Mouse (Mus musculus) forebrain, postnatal 0 days (tissue): ENCODE data around the gene Gadd45b. TPM values are rescaled to one million over a fixed set of nuclear protein-coding genes. Genes with fewer than 3 reads are reported as not detected.

ENCODE experiments used
- ATAC-seq: fragments of 200-750 bp; cut with Nextera tagmentation; 2 replicates; pipeline ENCODE4 v1.8.0; 2017; ENCODE audit warnings: mild to moderate bottlenecking, moderate library complexity
- DNase-seq: peaks from one replicate; pipeline ENCODE4 v3.0.0-alpha.2; 2015
- H3K27ac ChIP-seq: fragments of 300-500 bp; sonication (generic); 2 replicates; pipeline ENCODE4 v1.5.1; 2014; ENCODE audit warnings: low read depth, mild to moderate bottlenecking, antibody characterized with exemption, low read length, moderate library complexity, mixed read lengths
- H3K27me3 ChIP-seq: fragments of 300-500 bp; sonication (generic); 2 replicates; pipeline ENCODE4 v1.6.1; 2014; ENCODE audit warnings: mild to moderate bottlenecking, low read length, mixed read lengths; ENCODE audit not compliant: insufficient read depth
- H3K36me3 ChIP-seq: fragments of 300-500 bp; sonication (generic); 2 replicates; pipeline ENCODE4 v1.6.1; 2014; ENCODE audit warnings: mild to moderate bottlenecking, moderate library complexity; ENCODE audit not compliant: insufficient read depth
- H3K4me1 ChIP-seq: fragments of 300-500 bp; sonication (generic); 2 replicates; pipeline ENCODE4 v1.6.1; 2014; ENCODE audit warnings: antibody characterized with exemption; ENCODE audit not compliant: insufficient read depth
- H3K4me2 ChIP-seq: fragments of 300-500 bp; sonication (generic); 2 replicates; pipeline ENCODE4 v1.6.1; 2014; ENCODE audit warnings: low read depth, mild to moderate bottlenecking, moderate library complexity
- H3K4me3 ChIP-seq: fragments of 300-500 bp; sonication (generic); 2 replicates; pipeline ENCODE4 v1.5.1; 2014; ENCODE audit warnings: low read depth, low read length, mixed read lengths
- H3K9ac ChIP-seq: fragments of 300-500 bp; sonication (generic); 2 replicates; pipeline ENCODE4 v1.6.1; 2014; ENCODE audit warnings: mild to moderate bottlenecking
- H3K9me3 ChIP-seq: fragments of 300-500 bp; sonication (generic); 2 replicates; pipeline ENCODE4 v1.6.1; 2016; ENCODE audit warnings: low read length
- CTCF ChIP-seq: sonication (generic); IDR thresholded peaks from 2 replicates; pipeline ENCODE4 v1.5.1; 2016; ENCODE audit warnings: antibody characterized with exemption, control low read depth, low read depth
- WGBS: fragments of 180-500 bp; shearing (Covaris S2); extraction: QIAGEN DNeasy Blood & Tissue Kit; methylation state at CpG from one replicate; pipeline ENCODE4 v1.1.7; 2014; 5-methylcytosine and 5-hydroxymethylcytosine counted together
- polyA plus RNA-seq: library from polyadenylated mRNA; unstranded; fragments of >200 nt; fragmentation: Nextera tagmentation; extraction: Ambion mirVana; gene quantifications from 2 replicates; pipeline ENCODE4 v1.2.1, GENCODE M21; 2015
- total RNA-seq: library from RNA; depleted of rRNA; stranded (reverse); fragments of >200 nt; gene quantifications from 2 replicates; pipeline ENCODE4 v1.2.3, GENCODE M21; 2014

Gene Gadd45b
- total and polyA plus RNA-seq, 2 experiments from 2014 or later: 5.0 to 7.7 TPM

GRCm38 (mm10) chr10:80931695-80932094 lies 1.8 kb downstream of the Gadd45b start:
- peaks cover 48% of the 10 kb centered on the region for H3K27me3 ChIP-seq
- WGBS: 5% methylated on average over 26 of the region's 26 CpGs

GRCm38 (mm10) chr10:80932206-80932605 lies 2.3 kb downstream of the Gadd45b start:
- no peak for TF ChIP-seq CTCF
- ATAC-seq (no peak), DNase-seq (peak; percentile 71)
- peak overlapping the region; percentile 77 for H3K4me2 ChIP-seq
- H3K27me3 ChIP-seq: peaks cover 48% of the 10 kb centered on the region
- H3K36me3 ChIP-seq: no peaks in the 10 kb centered on the region
- H3K4me3 ChIP-seq: peak overlapping the region; percentile 6; the same call in 1 of the 2 replicates
- no peaks in the 10 kb centered on the region for H3K9me3 ChIP-seq
- 1% methylated on average over 20 of the region's 20 CpGs for WGBS
- no peak overlapping the region for H3K27ac ChIP-seq
- peaks cover 9% of the 10 kb centered on the region for H3K4me1 ChIP-seq
- H3K9ac ChIP-seq: no peak overlapping the region

More at GRCm38 (mm10) chr10:80931695-80932094, 1.8 kb downstream of the Gadd45b start:
- DNase-seq: no peak
- no peaks in the 10 kb centered on the region for H3K36me3 ChIP-seq
- peak overlapping the region; percentile 6; the same call in 1 of the 2 replicates for H3K4me3 ChIP-seq
- peaks cover 9% of the 10 kb centered on the region for H3K4me1 ChIP-seq
- TF ChIP-seq CTCF: no peak
- peak overlapping the region; percentile 77 for H3K4me2 ChIP-seq
- H3K27ac ChIP-seq: no peak overlapping the region
- no peak overlapping the region for H3K9ac ChIP-seq
- no peaks in the 10 kb centered on the region for H3K9me3 ChIP-seq
- no peak for ATAC-seq

- Histone ChIP-seq H3K9me3 (no peaks in the 10 kb centered on the region), H3K4me1 (peaks cover 9% of the 10 kb centered on the region), H3K9ac (no peak overlapping the region), H3K36me3 (no peaks in the 10 kb centered on the region), H3K4me2 (peak overlapping the region; percentile 77), H3K27ac (no peak overlapping the region), H3K27me3 (peaks cover 48% of the 10 kb centered on the region), H3K4me3 (peak overlapping the region; percentile 6; the same call in 1 of the 2 replicates)
- 2% methylated on average over 17 of the region's 17 CpGs for WGBS
- DNase-seq (no peak), ATAC-seq (no peak)
- TF ChIP-seq CTCF: no peak
Measured at GRCm38 (mm10) chr10:80932700-80933420, 3.0 kb downstream of the Gadd45b start.

DNA sequence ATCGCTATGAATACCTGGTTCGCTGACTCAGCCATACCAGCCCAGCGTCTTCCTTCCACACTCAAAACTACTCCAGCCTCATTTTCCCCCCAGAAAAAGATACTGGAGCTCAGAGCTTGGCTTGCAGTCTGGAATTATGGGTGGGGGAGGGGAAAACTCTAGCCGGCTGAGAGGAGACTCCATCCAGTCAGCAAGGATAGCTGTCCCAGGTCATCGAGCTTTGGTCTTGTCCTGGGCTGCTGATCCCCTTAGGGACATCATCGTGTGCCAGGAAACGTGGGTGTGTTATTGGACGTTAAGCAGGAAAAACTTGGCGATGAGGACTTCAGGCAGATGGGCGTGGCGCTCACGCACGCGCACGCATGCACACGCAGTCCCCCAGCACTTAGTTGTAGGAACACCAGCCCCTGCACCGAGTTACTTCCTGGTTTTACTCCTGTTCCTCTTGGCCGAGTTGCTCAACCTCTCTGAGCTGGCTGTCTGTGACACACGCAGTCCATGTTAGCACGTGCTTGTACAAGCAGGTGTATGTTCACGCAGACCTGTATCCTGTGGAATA lies 3.6 kb downstream of the Gadd45b start:
- Histone ChIP-seq H3K27me3 (peaks cover 48% of the 10 kb centered on the region), H3K36me3 (no peaks in the 10 kb centered on the region), H3K4me3 (peak overlapping the region; percentile 13), H3K9ac (no peak overlapping the region), H3K4me1 (peaks cover 9% of the 10 kb centered on the region), H3K9me3 (no peaks in the 10 kb centered on the region), H3K4me2 (peak overlapping the region; percentile 27), H3K27ac (no peak overlapping the region)
- no peak for TF ChIP-seq CTCF
- no peak for DNase-seq
- WGBS: 3% methylated on average over 21 of the region's 21 CpGs
- no peak for ATAC-seq

DNA sequence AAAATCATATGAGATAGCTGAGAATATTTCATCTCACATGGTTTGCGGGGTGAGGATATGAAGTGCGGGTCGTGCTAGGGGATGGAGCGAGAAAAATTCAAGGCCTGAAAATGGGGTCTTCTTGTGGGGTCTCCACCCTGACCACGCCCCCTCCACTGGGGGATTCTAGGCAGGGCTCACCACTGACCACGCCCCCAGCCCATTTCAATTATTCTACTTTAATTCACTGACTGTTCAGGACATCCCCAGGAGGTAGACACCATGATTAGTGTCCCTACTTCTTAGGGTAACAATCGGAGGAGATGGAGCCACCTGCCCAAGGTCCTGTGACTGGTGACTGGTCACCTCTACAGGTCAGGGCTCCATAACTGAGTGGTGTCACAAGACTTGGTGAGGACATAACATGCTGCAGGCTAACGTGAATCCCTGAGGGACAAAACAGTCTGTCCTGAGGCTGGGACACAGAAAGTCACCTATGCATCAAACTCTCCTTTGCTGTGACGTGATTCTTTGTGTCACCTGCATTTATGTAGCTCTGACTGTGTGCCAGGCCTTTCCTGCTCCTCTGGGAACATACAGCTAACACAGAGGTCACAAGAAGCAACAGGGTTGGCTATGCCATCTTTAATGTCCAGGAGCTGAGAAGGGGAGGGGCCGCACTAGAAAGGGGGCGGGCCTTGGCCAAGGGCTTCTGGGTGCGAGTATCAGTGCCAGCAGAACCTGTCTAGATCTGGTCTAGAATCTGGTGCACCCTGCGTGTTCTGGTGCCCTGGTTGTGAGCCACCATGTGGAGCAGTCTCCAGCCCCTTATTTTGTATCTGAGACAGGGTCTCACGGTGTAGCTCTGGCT lies 4.5 kb downstream of the Gadd45b start:
- H3K36me3 ChIP-seq: no peaks in the 10 kb centered on the region
- TF ChIP-seq CTCF: no peak
- H3K4me1 ChIP-seq: peaks cover 12% of the 10 kb centered on the region
- ATAC-seq: no peak
- no peak overlapping the region for H3K4me3 ChIP-seq
- DNase-seq: no peak
- no peaks in the 10 kb centered on the region for H3K9me3 ChIP-seq
- H3K27me3 ChIP-seq: peaks cover 48% of the 10 kb centered on the region
- no peak overlapping the region for H3K4me2 ChIP-seq
- H3K9ac ChIP-seq: no peak overlapping the region
- 33% methylated on average over 14 of the region's 14 CpGs for WGBS
- H3K27ac ChIP-seq: no peak overlapping the region

DNA sequence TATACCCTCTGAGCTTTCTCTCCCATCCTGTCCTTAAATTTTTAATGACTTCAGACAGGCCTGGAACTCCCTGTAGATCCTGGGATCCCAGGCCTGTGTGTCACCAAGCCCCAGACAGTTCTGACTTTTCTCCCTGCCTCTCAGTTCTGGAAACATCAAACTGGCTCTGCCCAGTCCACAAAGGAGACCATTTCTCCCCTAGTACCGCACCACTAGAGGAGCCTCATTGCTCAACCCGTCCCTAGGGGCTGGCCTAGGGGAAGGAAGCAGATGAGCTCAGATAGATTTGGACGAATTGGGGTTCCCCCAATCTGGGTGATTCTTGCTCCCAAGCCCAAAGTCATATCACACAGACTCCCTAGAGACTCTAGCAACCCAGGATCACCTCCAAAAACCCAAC lies 5.4 kb downstream of the Gadd45b start:
- no peak for TF ChIP-seq CTCF
- Histone ChIP-seq H3K27ac (no peak overlapping the region), H3K4me3 (no peak overlapping the region), H3K27me3 (peaks cover 46% of the 10 kb centered on the region), H3K9ac (no peak overlapping the region), H3K4me2 (peak overlapping the region; percentile 44; the same call in 1 of the 2 replicates), H3K9me3 (no peaks in the 10 kb centered on the region), H3K36me3 (no peaks in the 10 kb centered on the region), H3K4me1 (peaks cover 16% of the 10 kb centered on the region)
- DNase-seq (no peak), ATAC-seq (no peak)
- WGBS: 9% methylated on average over 3 of the region's 3 CpGs

- H3K4me1 ChIP-seq: peaks cover 16% of the 10 kb centered on the region
- WGBS: 3% methylated on average over 17 of the region's 17 CpGs
- DNase-seq (no peak), ATAC-seq (no peak)
- no peak overlapping the region for H3K27ac ChIP-seq
- H3K27me3 ChIP-seq: peaks cover 42% of the 10 kb centered on the region
- no peak overlapping the region for H3K9ac ChIP-seq
- no peak overlapping the region for H3K4me3 ChIP-seq
- no peaks in the 10 kb centered on the region for H3K36me3 ChIP-seq
- no peak for TF ChIP-seq CTCF
- H3K4me2 ChIP-seq: peak overlapping the region; percentile 44
- no peaks in the 10 kb centered on the region for H3K9me3 ChIP-seq
Measured at GRCm38 (mm10) chr10:80935698-80936097, 5.8 kb downstream of the Gadd45b start.
